Mouse (Mus musculus) C2C12 (cell line): ENCODE results near the gene Tjap1.

Source experiments
- CTCF ChIP-seq: IDR thresholded peaks from one replicate; pipeline ENCODE4 v1.5.1; 2011; ENCODE audit not compliant: control insufficient read depth, insufficient read depth, insufficient read length
- FOSL1 ChIP-seq: IDR thresholded peaks from one replicate; pipeline ENCODE4 v1.8.0; 2011; ENCODE audit warnings: mild to moderate bottlenecking, low read length; ENCODE audit not compliant: poor library complexity, insufficient read depth, severe bottlenecking
- MYOD1 ChIP-seq: IDR thresholded peaks from one replicate; pipeline ENCODE4 v1.6.1; 2011; ENCODE audit warnings: low read depth; ENCODE audit not compliant: control insufficient read depth, insufficient read length
- MYOG ChIP-seq: IDR thresholded peaks from one replicate; pipeline ENCODE4 v1.6.1; 2011; ENCODE audit not compliant: control insufficient read depth, insufficient read length; ENCODE audit errors: extremely low read depth
- USF1 ChIP-seq: IDR thresholded peaks from one replicate; pipeline ENCODE4 v1.6.1; 2011; ENCODE audit warnings: low read depth, mild to moderate bottlenecking, control low read depth, moderate library complexity

DNA sequence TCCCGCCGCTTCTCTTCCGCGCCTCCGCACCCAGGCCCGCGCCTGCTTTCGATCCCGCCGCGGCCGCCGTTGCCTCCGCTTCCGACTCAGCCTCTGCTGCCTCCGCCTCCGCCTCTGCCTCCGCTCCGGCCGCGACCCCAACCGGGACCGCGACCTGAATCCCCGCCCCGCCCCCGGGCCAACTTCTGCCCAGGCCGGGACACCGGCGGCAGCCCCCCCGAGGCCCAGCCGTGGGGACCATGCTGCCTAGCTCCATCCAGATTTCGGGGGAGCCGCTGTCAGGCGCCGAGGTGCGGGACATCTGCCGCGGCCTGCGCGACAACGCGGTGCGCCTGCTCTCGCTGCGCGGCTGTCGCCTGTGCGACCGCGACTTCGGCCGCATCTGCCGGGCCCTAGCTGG is 28.7 kb downstream of the Tjap1 start:
- TF ChIP-seq CTCF (no peak), USF1 (no peak), MYOD1 (no peak), MYOG (no peak), FOSL1 (no peak)
